Mouse (Mus musculus) heart, postnatal 25 days (tissue): ENCODE results near the gene Siglecg. TPM values are rescaled to one million over a fixed set of nuclear protein-coding genes. Genes with fewer than 3 reads are reported as not detected.

ENCODE experiments used
- DNase-seq: peaks from one replicate; pipeline ENCODE4 v3.0.0; 2022; ENCODE audit warnings: low spot score
- intact Hi-C: fragments of 180-260 bp; cut with DNase I; formaldehyde crosslinking; loops from one replicate; pipeline ENCODE4 v1.15.1; 2025
- total RNA-seq, 2 experiments: library from RNA; stranded (reverse); gene quantifications; 2 replicates each; pipeline ENCODE4 v1.2.3; 2021

The Siglecg gene
- total RNA-seq, 2 experiments from 2014 or later = 0.13 to 0.14 TPM

DNA sequence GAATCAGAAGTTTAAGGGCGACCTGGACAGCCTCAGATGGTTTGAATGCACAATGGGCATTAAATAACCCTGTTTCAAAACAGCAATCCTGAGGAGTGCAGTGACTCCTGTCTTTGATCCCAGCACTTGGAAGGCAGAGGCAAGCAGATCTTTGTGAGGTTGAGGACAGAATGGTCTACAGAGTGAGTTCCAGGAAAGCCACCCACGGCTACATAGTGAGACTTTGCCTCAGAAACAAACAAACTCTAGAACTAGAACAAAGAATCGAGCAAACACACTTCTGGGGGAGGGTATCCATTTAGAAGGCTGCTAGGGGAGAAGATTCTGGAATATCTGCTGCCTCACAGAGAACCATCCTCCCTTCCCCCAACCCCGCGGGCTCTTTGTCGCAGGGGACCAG, 32.5 kb downstream of the Siglecg start, which contains the start of gene Cldnd2:
Gene Cldnd2, plus strand, starts transcription at position 301 of the 400 bp plus-strand sequence.
- DNase-seq = no peak
- intact Hi-C loops = loop anchor here (5.0 kb wide), 1 partner anchor 128 kb away; the partner anchor contains the start of gene Zfp715

GRCm38 (mm10) chr7:43441071-43441470, 33.1 kb downstream of the Siglecg start:
- intact Hi-C loops = loop anchor here (5.0 kb wide), 1 partner anchor 129 kb away; the partner anchor contains the start of gene Zfp715
- no peak for DNase-seq

DNA sequence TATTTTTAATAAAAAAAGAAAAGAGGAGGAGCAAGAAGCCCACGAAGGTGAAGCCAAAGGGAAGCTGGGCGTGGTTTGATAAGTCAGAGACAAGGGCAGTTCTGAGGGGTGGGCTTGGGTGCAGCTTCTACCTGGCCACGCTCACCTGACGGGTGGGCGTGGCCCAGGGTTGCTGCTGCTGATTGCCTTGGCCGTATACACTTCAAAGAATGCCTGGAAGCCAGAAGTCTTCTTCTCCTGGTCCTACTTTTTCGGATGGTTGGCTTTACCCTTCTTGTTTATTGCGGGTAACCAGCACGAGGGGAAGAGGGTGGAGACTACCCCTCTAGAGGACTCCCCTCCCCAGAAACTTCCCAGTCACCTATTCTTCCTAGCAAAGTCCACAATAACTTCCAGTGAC, 34.7 kb downstream of the Siglecg start:
- intact Hi-C loops = loop anchor here (5.0 kb wide), 1 partner anchor 130 kb away; the partner anchor contains the start of gene Zfp715
- DNase-seq = no peak

DNA sequence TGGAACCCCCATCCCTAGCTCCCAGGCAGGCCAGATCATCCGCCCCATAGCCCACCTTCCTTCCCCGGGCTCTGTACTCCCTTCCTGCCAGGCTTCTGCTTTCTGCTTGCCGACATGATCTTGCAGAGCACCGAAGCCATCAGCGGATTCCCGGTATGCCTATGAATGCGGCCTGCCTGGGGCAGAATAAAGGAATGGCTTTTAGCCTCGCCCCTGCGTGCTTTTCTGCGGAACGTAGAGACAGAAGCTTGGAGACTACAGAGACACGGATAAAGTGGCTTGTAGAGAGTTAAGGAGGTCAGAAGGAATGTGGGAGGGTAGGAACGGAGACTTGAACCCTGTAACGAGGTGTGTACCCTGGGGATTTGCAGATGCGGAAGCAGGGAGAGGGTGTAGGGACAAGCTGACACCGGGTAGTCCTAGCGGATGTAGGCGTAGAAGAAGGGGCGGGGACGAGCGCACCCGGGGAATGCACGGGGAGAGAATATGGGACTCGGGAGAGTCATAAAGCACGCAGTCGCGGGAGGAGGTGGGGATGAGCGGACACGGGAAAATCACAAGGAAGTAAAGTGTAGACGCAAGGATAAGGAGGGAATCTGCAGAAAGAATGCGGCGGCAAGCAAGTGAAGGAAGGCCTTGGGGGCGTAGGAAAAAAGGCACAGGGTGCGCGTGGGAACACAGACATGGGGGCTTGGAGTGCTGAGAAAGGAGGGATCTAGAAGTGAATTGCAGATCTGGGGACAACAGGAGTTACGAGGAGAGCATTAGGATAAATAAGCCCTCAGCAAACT, 35.3 kb downstream of the Siglecg start:
- peak; percentile 77 for DNase-seq
- intact Hi-C loops = loop anchor here (5.0 kb wide), 1 partner anchor 131 kb away; the partner anchor contains the start of gene Zfp715

- intact Hi-C loops = loop anchor here (2.0 to 5.0 kb wide), 2 partner anchors 21 to 132 kb away; partner anchors contain the start of gene Zfp715
- peak; percentile 97 for DNase-seq
Measured at GRCm38 (mm10) chr7:43443917-43444293, 35.9 kb downstream of the Siglecg start, which contains the start of the genes Etfb and Gm45233. Gene Etfb (plus strand): TSS chr7:43444083. Gene Gm45233 (plus strand): TSS chr7:43444128.

DNA sequence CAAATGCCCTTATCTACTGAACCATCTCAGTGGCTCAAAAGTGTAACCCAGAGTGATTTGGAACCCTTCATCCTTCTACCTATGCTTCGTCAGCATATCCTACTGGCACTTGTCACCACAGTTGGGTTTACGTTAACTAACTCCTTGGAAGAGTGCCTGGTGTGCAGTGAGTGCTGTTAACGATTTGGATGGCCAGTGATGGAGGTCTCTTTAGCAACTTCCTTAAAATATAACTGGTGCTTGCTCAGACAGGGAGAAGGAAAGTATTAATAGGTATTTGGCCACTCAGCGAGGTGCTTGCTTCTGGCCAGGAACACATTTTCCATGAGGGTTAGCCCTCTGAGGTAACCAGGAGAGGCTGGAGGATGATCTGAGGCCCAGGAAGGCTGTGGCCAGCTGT, 39.8 kb downstream of the Siglecg start:
- no peak for DNase-seq
- intact Hi-C loops = no loop called here

DNA sequence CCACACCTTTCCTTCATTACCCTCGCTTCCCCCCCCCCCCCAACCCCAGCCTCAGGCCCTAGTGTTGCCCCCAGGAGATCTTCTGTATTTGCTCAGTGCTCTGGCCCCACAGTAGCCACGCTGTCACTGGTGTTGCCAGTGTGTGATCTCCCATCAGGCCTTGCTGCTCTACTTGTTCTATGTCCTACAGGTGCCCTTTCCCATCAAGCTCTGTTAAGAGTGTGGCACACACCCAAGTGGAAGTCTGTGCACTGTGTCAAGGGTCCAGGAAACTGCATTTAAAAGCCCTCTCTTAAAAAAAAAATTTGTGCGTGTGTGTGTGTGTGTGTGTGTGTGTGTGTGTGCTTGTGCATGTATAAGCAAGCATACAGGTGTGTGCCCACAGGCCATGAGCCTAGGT, 40.2 kb downstream of the Siglecg start:
- intact Hi-C loops = no loop called here
- DNase-seq = no peak

- intact Hi-C loops = no loop called here
- no peak for DNase-seq
Measured at GRCm38 (mm10) chr7:43449811-43450210, 41.8 kb downstream of the Siglecg start.

DNA sequence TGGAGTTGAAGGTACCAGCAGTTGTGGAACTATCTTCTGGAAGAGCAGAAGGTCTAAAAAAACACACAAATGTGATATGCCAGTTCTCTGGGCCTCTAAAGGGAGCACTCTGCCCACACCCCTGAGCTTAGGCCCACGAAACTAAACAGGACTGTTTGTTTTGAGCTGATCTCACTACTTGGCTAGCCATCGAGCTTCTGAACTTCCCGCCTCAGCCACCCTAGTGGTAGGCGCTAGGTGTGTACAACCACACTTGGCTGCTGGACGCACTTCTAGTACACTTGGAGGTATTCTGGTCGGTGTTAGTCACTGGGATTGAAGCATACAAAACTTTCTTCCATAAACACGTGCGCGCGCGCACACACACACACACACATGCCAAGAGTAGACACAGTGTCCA, 43.7 kb downstream of the Siglecg start:
- intact Hi-C loops = no loop called here
- no peak for DNase-seq

DNA sequence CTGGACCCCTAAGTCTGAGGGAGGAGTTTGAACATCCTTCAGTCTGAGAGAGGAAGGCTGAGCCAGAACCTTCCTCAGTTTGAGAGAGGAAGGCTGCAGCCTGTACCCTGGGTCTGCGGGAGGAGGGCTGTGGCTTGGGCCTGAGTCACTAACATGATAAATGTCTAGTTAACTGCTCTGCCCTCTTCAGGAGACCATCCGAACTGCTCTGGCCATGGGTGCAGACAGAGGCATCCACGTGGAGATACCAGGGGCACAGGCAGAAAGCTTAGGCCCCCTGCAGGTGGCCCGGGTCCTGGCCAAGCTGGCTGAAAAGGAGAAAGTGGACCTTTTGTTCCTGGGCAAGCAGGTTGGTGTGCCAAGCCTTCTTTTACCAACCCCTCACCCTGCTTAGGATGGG, 44.6 kb downstream of the Siglecg start:
- no peak for DNase-seq
- intact Hi-C loops = no loop called here

DNA sequence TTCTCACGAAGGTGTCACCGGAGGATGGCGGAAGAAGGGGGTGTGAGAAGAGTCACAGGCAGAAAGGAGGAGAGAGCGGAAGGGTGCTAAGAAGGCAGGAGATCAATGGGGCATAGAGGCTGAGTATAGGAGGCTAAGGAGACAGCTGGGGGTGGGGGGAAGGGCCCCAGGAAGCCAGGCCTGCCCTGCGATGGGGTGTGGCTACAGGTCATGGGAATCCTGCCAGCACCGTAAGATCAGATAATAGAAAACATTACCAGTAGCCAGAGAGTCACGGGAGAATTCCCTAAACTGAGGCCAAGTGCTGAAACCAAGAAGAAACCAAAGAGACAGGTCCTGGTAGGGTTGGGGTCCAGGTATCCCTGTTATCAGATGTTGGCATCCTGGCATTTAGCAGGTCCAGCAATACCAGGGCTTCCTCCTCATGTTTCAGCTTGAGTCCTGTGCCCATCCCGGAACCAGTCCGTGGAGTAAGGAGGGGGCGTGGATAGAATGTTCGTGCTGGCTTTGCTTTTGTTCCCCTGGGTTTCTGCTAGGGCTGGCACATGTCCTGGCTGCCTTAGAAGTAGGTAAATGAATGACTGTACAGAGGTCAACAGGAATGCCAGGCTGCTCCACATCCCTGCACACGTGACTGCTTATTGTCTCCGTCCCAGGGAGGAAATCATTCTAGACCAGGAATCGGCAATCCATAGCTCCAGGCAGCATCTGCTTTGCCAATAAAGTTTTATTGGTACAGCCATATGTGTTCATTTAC, 45.8 kb downstream of the Siglecg start:
- intact Hi-C loops = no loop called here

GRCm38 (mm10) chr7:43454371-43454770, 46.4 kb downstream of the Siglecg start:
- intact Hi-C loops = no loop called here
- no peak for DNase-seq

More for the DNA sequence above, 45.8 kb downstream of the Siglecg start:
- DNase-seq = no peak

DNA sequence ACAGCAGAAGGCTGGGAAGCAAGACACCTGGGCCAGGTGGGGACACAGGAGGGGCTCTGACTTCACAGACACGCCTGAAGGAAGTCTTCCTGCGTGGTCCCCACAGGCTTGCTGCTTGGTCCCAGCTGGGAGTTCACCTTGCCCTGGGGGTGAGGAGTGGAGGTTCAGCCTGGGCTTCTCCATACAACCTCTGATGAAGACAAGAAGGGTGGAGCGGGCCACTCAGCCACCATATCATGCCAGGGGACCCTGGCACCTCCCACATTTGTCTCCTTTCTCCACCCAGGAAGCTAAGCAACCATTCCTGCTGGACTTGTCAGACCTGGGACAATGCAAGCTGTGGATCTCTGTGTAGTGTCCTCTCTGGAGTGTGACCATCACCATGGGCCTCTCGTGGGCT, 54.8 kb downstream of the Siglecg start, which contains the start of gene Vsig10l:
Gene Vsig10l, plus strand, starts transcription at position 301 of the 400 bp plus-strand sequence.
- DNase-seq = no peak
- intact Hi-C loops = loop anchor here (10.0 kb wide), 1 partner anchor 432 kb away; no protein-coding TSS in a partner anchor

DNA sequence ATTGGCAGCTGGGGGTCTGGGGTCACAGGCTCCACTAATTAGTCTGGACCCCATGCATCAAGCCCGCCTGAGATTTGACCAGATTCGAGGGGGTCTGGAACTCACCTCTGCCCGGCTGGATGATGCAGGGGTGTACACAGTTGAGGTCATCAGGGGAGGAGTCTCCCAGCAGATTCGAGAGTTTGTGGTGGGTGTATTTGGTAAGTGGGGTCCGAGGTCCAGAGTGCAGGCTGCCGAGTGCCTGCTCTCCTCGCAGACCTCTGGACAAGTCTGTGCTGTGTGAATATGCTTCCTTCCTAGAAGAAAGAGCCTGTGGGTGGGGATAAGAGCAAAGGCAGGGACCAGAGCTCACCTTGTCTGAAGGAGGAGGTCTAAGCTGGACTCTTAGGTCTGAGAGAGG, 56.0 kb downstream of the Siglecg start:
- intact Hi-C loops = loop anchor here (2.0 to 10.0 kb wide), 2 partner anchors 19 to 431 kb away; partner anchors contain the start of genes Etfb and Gm45233
- no peak for DNase-seq

DNA sequence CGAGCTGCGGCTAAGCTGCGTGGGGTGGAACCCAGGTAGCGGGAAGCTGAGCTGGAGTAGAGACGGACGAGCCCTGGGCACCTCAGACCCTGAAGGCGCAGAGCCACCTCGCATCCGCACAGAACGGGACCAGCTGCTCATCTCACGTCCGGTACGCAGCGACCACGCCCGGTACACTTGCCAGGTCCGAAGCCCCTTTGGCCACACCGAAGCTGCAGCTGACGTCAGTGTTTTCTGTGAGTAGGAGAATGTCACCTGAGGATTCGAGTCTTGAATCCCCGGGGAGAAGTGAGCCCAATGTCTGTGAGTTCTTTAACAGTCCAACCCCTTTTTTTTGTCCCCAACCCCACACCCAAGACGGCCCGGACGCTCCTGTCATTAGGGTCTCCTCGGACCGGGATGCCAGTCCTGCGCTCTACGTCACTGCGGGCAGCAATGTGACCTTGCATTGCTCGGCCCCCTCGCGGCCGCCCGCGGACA, 56.9 kb downstream of the Siglecg start:
- DNase-seq = no peak
- intact Hi-C loops = loop anchor here (2.0 to 10.0 kb wide), 3 partner anchors 20 to 430 kb away; partner anchors contain the start of genes Etfb, Gm45233 and Zfp715

GRCm38 (mm10) chr7:43465344-43466098, 57.5 kb downstream of the Siglecg start:
- intact Hi-C loops = loop anchor here (1.0 to 10.0 kb wide), 4 partner anchors 21 to 429 kb away; partner anchors contain the start of genes Etfb, Gm45233 and Zfp715
- peak; percentile 81 for DNase-seq

- peak; percentile 65 for DNase-seq
- intact Hi-C loops = loop anchor here (1.0 to 10.0 kb wide), 3 partner anchors 43 to 429 kb away; partner anchors contain the start of gene Zfp715
Measured at GRCm38 (mm10) chr7:43466099-43466694, 58.2 kb downstream of the Siglecg start.
